Mouse (Mus musculus): ENCODE results near the gene Slf2.

DNA sequence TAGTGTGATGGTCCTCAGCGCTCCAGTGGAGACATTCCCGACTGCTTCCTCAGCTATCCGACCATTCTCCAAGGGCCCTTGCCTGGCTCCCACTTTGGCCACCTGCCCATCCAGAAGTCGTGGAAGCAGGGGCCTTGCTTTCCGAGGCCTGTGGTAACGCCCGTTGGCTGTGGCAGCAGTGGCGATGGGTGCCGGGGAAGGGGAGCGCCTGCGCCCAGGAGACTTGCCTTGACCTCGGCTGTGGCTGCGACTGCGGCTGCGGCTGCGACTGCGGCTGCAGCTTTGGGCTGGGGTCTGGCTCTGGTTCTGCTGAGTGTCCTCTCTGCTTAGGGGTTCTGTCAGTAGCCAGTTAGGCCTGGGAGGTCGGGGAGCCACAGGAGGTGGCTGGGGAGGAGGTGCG lies 97.8 kb downstream of the Slf2 start:
- TF ChIP-seq POLR2A (IDR thresholded peaks at IDR 0.05; ENCODE audit: borderline replicate concordance, extremely low read depth, insufficient read depth, insufficient read length, poor library complexity, severe bottlenecking) (no peak), CTCF (IDR thresholded peaks at IDR 0.05; ENCODE audit: borderline replicate concordance, extremely low read depth, insufficient read depth, insufficient read length) (no peak)
